Mouse (Mus musculus): Measurements from ENCODE around the gene Ifnlr1.

GRCm38 (mm10) chr4:135739148-135739547 lies 53.1 kb downstream of the Ifnlr1 start:
- TF ChIP-seq EP300 (IDR thresholded peaks at IDR 0.05; ENCODE audit: insufficient read depth, low read depth, low read length): no peak
- no peak for TF ChIP-seq CTCF (IDR thresholded peaks at IDR 0.05; ENCODE audit: low read depth, low read length)

Measured in ES-Bruce4 (cell line).